Mouse (Mus musculus) cortical plate, adult 2 months (tissue): ENCODE data around the gene Cux2.

ENCODE experiments used
- CTCF ChIP-seq: fragments of 200-500 bp; IDR thresholded peaks from 2 replicates; pipeline ENCODE4 v1.5.1; 2011; ENCODE audit warnings: mild to moderate bottlenecking, control low read depth, low read length; ENCODE audit not compliant: insufficient read depth; ENCODE audit errors: extremely low read depth
- POLR2A ChIP-seq: fragments of 200-500 bp; IDR thresholded peaks from 2 replicates; pipeline ENCODE4 v1.6.1; 2011; ENCODE audit warnings: mild to moderate bottlenecking, low read length, control low read depth; ENCODE audit not compliant: insufficient read depth; ENCODE audit errors: extremely low read depth

- no peak for TF ChIP-seq POLR2A
- no peak for TF ChIP-seq CTCF
Observed at GRCm38 (mm10) chr5:121944021-121944790, 105.7 kb downstream of the Cux2 start.
